Mouse (Mus musculus) adrenal gland, postnatal 0 days (tissue): ENCODE measurements around the gene Oxgr1. TPM values are rescaled to one million over a fixed set of nuclear protein-coding genes. Genes with fewer than 3 reads are reported as not detected.

Experiments
- polyA plus RNA-seq: library from polyadenylated mRNA; unstranded; fragments of >200 nt; fragmentation: Nextera tagmentation; extraction: Ambion mirVana; gene quantifications from 2 replicates; pipeline ENCODE4 v1.2.1, GENCODE M21; 2015

The Oxgr1 gene
- polyA plus RNA-seq = 0.07 TPM in 1 of 2 replicates, not detected in the other

GRCm38 (mm10) chr14:120042187-120042820 lies at the start of gene Oxgr1:
Gene Oxgr1, minus strand, starts transcription at chr14:120042435.

Other genes starting within 250 kb of the Oxgr1 start
- 84.2 and 112 TPM in 2 replicates for gene Mbnl2, start 233.2 kb upstream of the Oxgr1 start, polyA plus RNA-seq